Mouse (Mus musculus) embryonic facial prominence, embryonic 12.5 days (tissue): ENCODE data around the gene Prc1. TPM values are rescaled to one million over a fixed set of nuclear protein-coding genes. Genes with fewer than 3 reads are reported as not detected.

ENCODE experiments used
- ATAC-seq: fragments of 200-750 bp; cut with Nextera tagmentation; 2 replicates; pipeline ENCODE4 v1.8.0; 2017; ENCODE audit not compliant: insufficient number of reproducible peaks, insufficient read depth, low FRiP score, low TSS enrichment
- H3K27ac ChIP-seq: fragments of 300-500 bp; sonication (generic); 2 replicates; pipeline ENCODE4 v1.5.1; 2016; ENCODE audit warnings: mild to moderate bottlenecking
- H3K27me3 ChIP-seq: fragments of 300-500 bp; sonication (generic); 2 replicates; pipeline ENCODE4 v1.6.1; 2016; ENCODE audit warnings: mild to moderate bottlenecking, moderate library complexity
- H3K36me3 ChIP-seq: fragments of 300-500 bp; sonication (generic); 2 replicates; pipeline ENCODE4 v1.6.1; 2016; ENCODE audit warnings: mild to moderate bottlenecking
- H3K4me1 ChIP-seq: fragments of 300-500 bp; sonication (generic); 2 replicates; pipeline ENCODE4 v1.6.1; 2016
- H3K4me2 ChIP-seq: fragments of 300-500 bp; sonication (generic); replicated peaks from 2 replicates; pipeline ENCODE4 v1.6.1; 2016; ENCODE audit warnings: mild to moderate bottlenecking, moderate library complexity
- H3K4me3 ChIP-seq: fragments of 300-500 bp; sonication (generic); 2 replicates; pipeline ENCODE4 v1.5.1; 2016; ENCODE audit warnings: mild to moderate bottlenecking
- H3K9ac ChIP-seq: fragments of 300-500 bp; sonication (generic); 2 replicates; pipeline ENCODE4 v1.6.1; 2016; ENCODE audit warnings: mild to moderate bottlenecking, moderate library complexity
- H3K9me3 ChIP-seq: fragments of 300-500 bp; sonication (generic); 2 replicates; pipeline ENCODE4 v1.6.1; 2016; ENCODE audit warnings: mild to moderate bottlenecking, moderate library complexity
- WGBS: fragments of 180-500 bp; shearing (Covaris S2); methylation state at CpG from one replicate; pipeline ENCODE4 v1.1.7; 2016; 5-methylcytosine and 5-hydroxymethylcytosine counted together
- polyA plus RNA-seq: library from polyadenylated mRNA; unstranded; fragments of >200 nt; fragmentation: Nextera tagmentation; extraction: Ambion mirVana; gene quantifications from 2 replicates; pipeline ENCODE4 v1.2.1, GENCODE M21; 2016

Prc1 gene
- polyA plus RNA-seq, 1 experiment from 2014 or later: 136 TPM

DNA sequence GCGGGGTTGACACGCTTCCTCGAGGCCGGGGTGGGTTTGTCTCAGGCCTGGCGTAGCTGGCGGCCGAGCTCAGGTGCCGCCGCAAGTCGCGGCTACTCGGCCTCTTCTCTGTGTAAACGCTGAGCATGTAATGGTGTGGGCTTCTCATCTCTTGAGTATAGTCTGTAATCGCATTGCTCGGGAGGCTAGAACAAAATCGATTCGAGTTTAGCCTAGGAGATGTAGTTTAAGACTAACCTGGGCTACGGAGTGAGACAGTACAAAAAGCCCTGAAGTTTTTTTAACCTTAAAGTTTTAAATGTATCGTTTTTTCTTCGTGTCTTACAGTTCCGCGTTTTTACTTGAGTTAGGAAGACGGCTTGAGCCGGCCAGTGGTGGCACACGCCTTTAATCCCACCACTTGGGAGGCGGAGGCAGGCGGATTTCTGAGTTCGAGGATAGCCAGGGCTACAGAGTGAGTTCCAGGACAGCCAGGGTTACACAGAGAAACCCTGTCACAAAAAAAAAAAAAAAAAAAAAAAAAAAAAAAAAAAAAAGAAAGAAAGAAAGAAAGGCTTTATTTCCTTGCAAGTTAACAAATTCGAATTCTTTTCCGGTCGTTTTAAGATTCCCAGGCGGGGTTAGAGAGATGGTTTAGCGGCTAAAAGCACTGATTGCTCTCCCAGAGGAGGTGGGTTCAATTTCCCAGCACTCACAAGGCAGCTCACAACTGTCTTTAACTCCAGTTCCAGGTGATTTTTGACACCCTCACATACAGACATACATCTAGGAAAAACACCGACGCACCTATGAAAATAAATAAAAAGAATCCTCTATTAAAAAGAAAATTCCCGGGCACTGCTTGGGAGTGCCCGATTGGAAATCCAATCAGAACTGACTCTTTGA lies 756 bp downstream of the Prc1 start:
- Histone ChIP-seq H3K9ac (peak overlapping the region; percentile 79), H3K27ac (peak overlapping the region; percentile 90), H3K4me1 (peaks cover 9% of the 10 kb centered on the region), H3K27me3 (no peaks in the 10 kb centered on the region), H3K9me3 (no peaks in the 10 kb centered on the region), H3K4me2 (peak overlapping the region; percentile 69), H3K36me3 (peaks cover 9% of the 10 kb centered on the region), H3K4me3 (peak overlapping the region; percentile 84)
- 9% methylated on average over 37 of the region's 37 CpGs for WGBS
- no peak; the same call in 1 of the 2 replicates for ATAC-seq

DNA sequence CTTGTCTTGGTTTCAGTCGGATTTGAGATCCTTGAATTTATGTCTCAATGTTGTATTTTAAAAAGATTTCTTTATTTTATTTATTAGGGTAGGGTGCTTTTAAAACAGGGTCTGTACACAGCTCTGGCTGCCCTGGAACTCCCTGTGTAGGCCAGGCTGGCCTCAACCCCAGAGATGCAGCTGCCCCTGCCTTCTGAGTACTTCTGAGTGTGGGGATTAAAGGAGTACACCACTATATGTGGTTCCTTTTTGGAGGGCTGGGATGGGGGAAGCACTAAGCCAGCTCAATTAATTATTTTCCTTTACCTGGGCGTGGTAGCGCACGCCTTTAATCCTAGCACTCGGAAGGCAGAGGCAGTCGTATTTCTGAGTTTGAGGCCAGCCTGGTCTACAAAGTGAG lies 2.2 kb downstream of the Prc1 start:
- H3K36me3 ChIP-seq: peaks cover 18% of the 10 kb centered on the region
- no peak for ATAC-seq

DNA sequence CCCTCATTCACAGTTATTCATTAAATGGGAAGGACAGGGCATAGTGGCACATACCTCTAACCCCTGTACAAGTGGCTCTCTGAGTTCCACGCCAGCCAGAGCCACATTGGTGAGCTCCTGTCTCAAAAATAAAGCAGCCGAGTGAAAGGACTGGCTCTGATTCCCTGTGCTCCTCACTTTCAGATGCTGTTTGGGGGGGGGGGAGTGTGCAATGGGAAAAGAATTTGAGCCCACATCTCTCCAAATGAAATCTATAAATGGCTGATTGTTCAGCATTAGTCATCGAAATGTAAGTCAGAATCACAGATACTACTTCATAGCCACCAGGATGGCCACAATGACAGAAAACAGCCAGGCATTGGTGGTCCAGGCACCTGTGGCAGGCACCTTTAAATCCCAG lies 2.8 kb downstream of the Prc1 start:
- Histone ChIP-seq H3K27me3 (no peaks in the 10 kb centered on the region), H3K9me3 (no peaks in the 10 kb centered on the region), H3K27ac (no peak overlapping the region), H3K4me3 (no peak overlapping the region), H3K4me1 (peaks cover 9% of the 10 kb centered on the region), H3K9ac (no peak overlapping the region), H3K36me3 (peaks cover 24% of the 10 kb centered on the region), H3K4me2 (no peak overlapping the region)
- 81% methylated on average over 3 of the region's 3 CpGs for WGBS
- ATAC-seq: no peak

More for the DNA sequence above, 2.2 kb downstream of the Prc1 start:
- Histone ChIP-seq H3K4me2 (peak overlapping the region; percentile 69), H3K27me3 (no peaks in the 10 kb centered on the region), H3K9me3 (no peaks in the 10 kb centered on the region), H3K4me1 (peaks cover 9% of the 10 kb centered on the region), H3K9ac (no peak overlapping the region), H3K4me3 (no peak overlapping the region), H3K27ac (no peak overlapping the region)
- WGBS: 93% methylated on average over 6 of the region's 6 CpGs

DNA sequence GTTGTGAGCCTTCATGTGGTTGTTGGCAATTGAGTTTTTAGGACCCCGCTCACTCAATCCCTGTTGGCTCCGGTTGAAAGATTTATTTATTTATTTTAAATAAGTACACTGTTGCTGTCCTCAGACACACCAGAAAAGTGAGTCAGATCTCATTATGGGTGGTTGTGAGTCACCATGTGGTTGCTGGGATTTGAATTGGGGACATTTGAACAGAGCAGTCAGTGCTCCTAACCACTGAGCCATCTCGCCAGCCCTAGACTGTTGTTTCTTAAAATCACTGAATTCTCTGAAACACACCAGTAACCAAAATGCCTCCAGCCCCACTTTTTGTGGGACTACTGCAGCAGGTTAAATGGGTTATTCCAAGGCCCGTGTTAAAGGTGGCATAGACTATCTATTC lies 4.5 kb downstream of the Prc1 start:
- H3K36me3 ChIP-seq: peaks cover 35% of the 10 kb centered on the region
- no peak for ATAC-seq
- no peak overlapping the region for H3K27ac ChIP-seq
- peaks cover 9% of the 10 kb centered on the region for H3K4me1 ChIP-seq
- 92% methylated on average over 4 of the region's 4 CpGs for WGBS
- no peak overlapping the region for H3K4me3 ChIP-seq
- H3K4me2 ChIP-seq: no peak overlapping the region
- no peak overlapping the region for H3K9ac ChIP-seq
- no peaks in the 10 kb centered on the region for H3K27me3 ChIP-seq
- no peaks in the 10 kb centered on the region for H3K9me3 ChIP-seq

DNA sequence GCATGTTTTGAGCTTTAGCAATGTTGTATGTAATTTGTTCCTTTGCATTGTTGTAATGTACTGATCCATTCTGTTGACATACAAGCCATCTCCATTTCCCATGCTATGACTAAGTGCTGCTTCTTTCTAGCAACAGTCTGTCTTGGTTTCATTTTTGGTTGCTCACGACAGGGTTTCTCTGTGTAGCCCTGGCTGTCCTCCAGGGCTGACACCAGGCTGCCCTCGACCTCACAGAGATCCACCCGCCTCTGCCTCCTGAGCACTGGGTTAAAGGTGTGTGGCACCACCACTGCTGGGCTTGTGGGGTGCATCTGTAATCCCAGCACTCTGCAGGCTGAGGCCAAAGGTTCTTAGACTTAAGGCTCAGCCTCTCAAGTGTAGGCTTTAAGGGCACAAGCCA lies 5.3 kb downstream of the Prc1 start:
- ATAC-seq: no peak
- 87% methylated on average over 3 of the region's 3 CpGs for WGBS
- no peaks in the 10 kb centered on the region for H3K27me3 ChIP-seq
- H3K36me3 ChIP-seq: peaks cover 43% of the 10 kb centered on the region
- H3K27ac ChIP-seq: no peak overlapping the region
- H3K4me3 ChIP-seq: no peak overlapping the region
- H3K4me1 ChIP-seq: peaks cover 9% of the 10 kb centered on the region
- no peak overlapping the region for H3K4me2 ChIP-seq
- H3K9ac ChIP-seq: no peak overlapping the region
- H3K9me3 ChIP-seq: no peaks in the 10 kb centered on the region

DNA sequence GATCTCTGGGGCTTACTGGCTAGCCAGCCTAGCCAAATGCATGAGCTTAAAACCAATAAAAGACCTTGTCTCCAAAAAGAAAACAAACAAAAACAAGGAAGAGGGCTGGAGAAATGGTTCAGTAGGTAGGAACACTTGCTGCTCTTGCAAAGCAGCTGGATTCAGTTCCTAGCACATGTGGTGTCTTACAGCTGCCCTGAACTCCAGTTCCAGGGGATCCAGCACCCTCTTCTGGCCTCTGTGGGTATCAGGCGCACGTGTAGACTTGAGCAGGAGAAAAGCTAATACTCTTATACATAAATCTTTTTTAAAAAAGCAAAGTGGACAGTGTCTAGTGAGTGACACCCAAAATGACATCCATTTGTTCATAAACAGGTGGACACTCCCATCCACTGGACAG lies 7.3 kb downstream of the Prc1 start:
- Histone ChIP-seq H3K4me2 (no peak overlapping the region), H3K4me3 (no peak overlapping the region), H3K4me1 (no peaks in the 10 kb centered on the region; the same call in 1 of the 2 replicates), H3K27me3 (no peaks in the 10 kb centered on the region), H3K9me3 (no peaks in the 10 kb centered on the region), H3K9ac (no peak overlapping the region), H3K36me3 (peaks cover 62% of the 10 kb centered on the region), H3K27ac (no peak overlapping the region)
- no peak for ATAC-seq
- 78% methylated on average over 2 of the region's 2 CpGs for WGBS

DNA sequence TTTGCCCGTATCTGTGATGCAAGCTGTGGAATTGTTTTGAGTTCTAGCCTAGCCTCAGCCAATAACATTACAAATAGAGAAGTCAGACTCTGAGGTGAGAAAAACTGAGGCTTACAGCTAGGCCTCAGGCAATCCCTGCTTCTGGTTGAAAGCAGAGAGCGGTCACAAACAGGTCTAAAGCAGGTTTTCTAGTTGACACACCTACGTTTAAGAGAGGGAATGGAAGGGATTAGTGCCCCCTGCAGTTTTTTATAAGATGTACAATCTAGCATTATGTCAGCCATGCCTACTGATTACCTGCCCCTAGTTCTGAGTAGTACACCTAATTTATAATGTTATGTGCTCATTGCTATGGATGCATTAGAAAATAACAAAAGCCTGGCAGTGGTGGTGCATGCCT lies 13.5 kb downstream of the Prc1 start:
- Histone ChIP-seq H3K36me3 (peaks cover 89% of the 10 kb centered on the region), H3K4me1 (no peaks in the 10 kb centered on the region), H3K27me3 (no peaks in the 10 kb centered on the region), H3K4me3 (no peak overlapping the region), H3K9ac (no peak overlapping the region), H3K9me3 (no peaks in the 10 kb centered on the region), H3K4me2 (no peak overlapping the region), H3K27ac (no peak overlapping the region)
- WGBS: 85% methylated on average over 3 of the region's 3 CpGs
- ATAC-seq: no peak

DNA sequence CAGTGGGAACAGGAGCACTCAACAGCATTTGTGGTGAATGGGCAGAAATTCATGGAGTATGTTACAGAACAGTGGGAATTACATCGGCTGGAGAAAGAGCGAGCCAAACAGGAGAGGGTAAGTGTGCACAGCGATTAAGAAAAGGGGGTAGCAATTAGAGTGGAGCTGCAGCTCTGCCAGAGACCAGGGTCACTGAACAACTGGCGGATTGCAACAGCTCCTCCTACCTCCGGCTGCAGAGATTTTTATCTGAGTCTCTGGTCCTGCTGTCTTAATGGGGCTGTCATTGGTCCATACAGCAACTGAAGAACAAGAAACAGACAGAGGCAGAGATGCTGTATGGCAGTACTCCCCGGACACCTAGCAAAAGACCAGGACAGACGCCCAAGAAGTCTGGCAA lies 16.5 kb downstream of the Prc1 start:
- Histone ChIP-seq H3K4me2 (no peak overlapping the region), H3K4me1 (no peaks in the 10 kb centered on the region), H3K27ac (no peak overlapping the region), H3K9ac (no peak overlapping the region), H3K27me3 (no peaks in the 10 kb centered on the region), H3K9me3 (no peaks in the 10 kb centered on the region), H3K36me3 (peaks cover 89% of the 10 kb centered on the region), H3K4me3 (no peak overlapping the region)
- WGBS: 87% methylated on average over 7 of the region's 7 CpGs
- no peak for ATAC-seq

DNA sequence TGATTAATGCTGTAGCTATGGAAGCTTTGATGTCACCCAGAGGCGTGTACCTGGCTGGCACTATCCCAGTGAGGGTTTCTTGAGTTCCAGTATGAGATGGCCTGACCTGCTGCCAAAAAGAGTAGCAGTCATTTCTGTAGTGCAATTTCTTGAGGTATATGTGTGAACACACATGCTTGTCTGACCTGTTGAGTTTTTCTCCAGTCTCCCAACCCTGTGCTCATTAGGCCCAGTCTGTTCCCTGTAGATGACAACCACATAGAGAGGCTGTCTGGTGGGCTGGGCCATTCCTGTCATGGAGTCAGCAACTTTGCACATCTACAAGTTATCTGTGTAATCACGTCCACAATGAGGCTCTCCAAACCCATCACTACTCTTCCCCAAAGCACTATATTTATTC lies 21.5 kb downstream of the Prc1 start:
- H3K9me3 ChIP-seq: no peaks in the 10 kb centered on the region
- H3K9ac ChIP-seq: no peak overlapping the region
- H3K4me2 ChIP-seq: no peak overlapping the region
- H3K36me3 ChIP-seq: peaks cover 70% of the 10 kb centered on the region
- H3K4me1 ChIP-seq: no peaks in the 10 kb centered on the region
- ATAC-seq: no peak
- no peak overlapping the region for H3K27ac ChIP-seq
- no peaks in the 10 kb centered on the region for H3K27me3 ChIP-seq
- no peak overlapping the region for H3K4me3 ChIP-seq
- 80% methylated on average over 2 of the region's 2 CpGs for whole genome bisulfite sequencing

DNA sequence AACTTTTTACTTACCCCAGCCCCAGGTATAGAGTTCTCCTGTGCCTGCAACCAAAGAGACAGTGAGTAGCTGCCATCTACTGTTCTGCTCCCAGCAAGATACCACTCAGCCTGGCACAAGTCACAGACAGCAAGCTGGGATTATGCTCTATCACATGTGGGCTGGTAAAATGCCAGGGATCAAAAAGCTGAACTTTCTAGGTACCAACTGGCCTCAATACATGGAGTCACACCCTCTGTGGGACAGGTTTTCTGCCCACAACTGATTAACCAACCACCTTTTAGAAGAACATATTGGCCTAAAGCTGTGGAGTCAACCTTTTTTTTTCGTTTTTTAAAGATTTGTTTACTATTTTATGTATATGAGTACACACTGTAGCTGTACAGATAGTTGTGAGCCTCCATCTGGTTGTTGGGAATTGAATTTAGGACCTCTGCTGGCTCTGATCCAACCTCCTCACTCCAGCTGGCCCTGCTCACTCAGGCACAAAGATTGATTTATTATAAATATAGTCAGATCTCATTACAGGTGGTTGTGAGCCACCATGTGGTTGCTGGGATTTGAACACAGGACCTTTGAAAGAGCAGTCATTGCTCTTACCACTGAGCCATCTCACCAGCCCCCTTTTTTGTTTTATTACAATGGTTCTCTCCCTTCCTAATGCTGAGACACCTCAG lies 23.3 kb downstream of the Prc1 start:
- Histone ChIP-seq H3K4me3 (no peak overlapping the region), H3K36me3 (peaks cover 57% of the 10 kb centered on the region), H3K27ac (no peak overlapping the region), H3K9me3 (no peaks in the 10 kb centered on the region), H3K27me3 (no peaks in the 10 kb centered on the region), H3K4me2 (no peak overlapping the region), H3K4me1 (no peaks in the 10 kb centered on the region), H3K9ac (no peak overlapping the region)
- WGBS: 71% methylated on average over 1 of the region's 1 CpGs
- no peak for ATAC-seq

DNA sequence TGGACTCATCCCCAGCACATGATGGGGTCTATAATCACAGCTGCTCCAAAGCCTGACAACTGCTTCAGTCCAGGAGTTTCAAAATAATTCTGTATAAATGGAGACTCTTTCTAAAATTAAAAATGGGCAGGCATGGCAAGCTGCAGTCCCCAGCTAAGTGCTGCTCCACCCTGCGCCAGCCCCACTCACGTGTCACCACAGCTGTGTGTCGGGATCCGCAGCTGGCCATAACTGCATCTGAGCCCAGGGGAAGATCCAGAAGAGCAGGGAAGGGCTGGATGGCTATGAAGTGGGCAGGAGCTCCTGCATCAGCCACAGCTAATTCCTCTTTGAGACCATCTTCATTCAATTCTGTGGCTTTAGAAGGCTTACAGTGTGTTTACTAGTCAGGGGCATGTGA lies 24.4 kb downstream of the Prc1 start:
- ATAC-seq: no peak
- H3K4me2 ChIP-seq: no peak overlapping the region
- no peak overlapping the region for H3K9ac ChIP-seq
- no peak overlapping the region for H3K4me3 ChIP-seq
- no peak overlapping the region for H3K27ac ChIP-seq
- no peaks in the 10 kb centered on the region for H3K27me3 ChIP-seq
- 87% methylated on average over 4 of the region's 4 CpGs for WGBS
- no peaks in the 10 kb centered on the region for H3K9me3 ChIP-seq
- peaks cover 46% of the 10 kb centered on the region for H3K36me3 ChIP-seq
- peaks cover 8% of the 10 kb centered on the region for H3K4me1 ChIP-seq

DNA sequence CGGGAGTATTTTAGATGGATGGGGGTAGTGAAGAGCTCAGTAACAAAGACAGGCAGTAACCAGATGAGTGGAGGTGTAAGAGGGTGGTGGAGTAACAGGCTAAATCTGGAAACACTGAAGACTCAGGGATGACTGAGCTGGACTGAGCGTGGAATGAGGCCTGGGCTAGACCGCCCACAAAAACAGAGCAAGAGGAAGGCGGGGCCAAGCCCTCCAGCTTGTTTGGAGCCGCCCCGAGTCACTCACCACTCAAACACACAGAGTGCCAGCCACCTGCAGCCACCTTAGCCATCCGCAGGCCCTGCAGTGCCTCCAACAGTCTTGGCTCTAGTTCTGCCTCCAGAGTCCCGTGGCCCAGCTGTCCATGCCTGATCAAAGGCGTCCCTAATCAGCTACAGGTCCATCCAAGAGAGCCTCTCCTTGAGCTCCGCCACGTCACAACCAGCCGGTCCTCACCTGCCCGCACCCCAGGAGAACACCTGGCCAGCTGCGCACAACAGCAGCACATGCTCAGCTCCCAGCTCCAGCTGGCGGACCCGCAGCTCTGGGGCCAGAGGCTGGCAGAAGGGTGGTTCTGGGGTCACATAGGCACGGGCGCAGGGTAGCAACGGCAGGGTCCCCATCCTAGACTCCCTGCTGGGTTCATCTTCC lies 25.7 kb downstream of the Prc1 start:
- Histone ChIP-seq H3K9me3 (no peaks in the 10 kb centered on the region), H3K9ac (no peak overlapping the region), H3K4me3 (no peak overlapping the region), H3K36me3 (peaks cover 34% of the 10 kb centered on the region), H3K4me2 (no peak overlapping the region), H3K27ac (no peak overlapping the region), H3K4me1 (peaks cover 9% of the 10 kb centered on the region), H3K27me3 (no peaks in the 10 kb centered on the region)
- WGBS: 82% methylated on average over 19 of the region's 19 CpGs
- no peak for ATAC-seq
